Mouse (Mus musculus) liver, postnatal 0 days (tissue): ENCODE data around the gene Rnf13. TPM values are rescaled to one million over a fixed set of nuclear protein-coding genes. Genes with fewer than 3 reads are reported as not detected.
"Not testable (repeated sequence)": the region's sequence is repeated elsewhere in the genome, so short reads cannot be mapped to it uniquely, and the experiment has no call there.

Source experiments
- ATAC-seq: fragments of 200-750 bp; cut with Nextera tagmentation; 2 replicates; pipeline ENCODE4 v1.8.0; 2017; ENCODE audit warnings: mild to moderate bottlenecking, moderate library complexity
- DNase-seq: peaks from one replicate; pipeline ENCODE4 v3.0.0-alpha.2; 2016
- H3K27ac ChIP-seq: fragments of 300-500 bp; sonication (generic); 2 replicates; pipeline ENCODE4 v1.5.1; 2014; ENCODE audit warnings: antibody characterized with exemption, moderate library complexity, mild to moderate bottlenecking, low read depth
- H3K27me3 ChIP-seq: fragments of 300-500 bp; sonication (generic); 2 replicates; pipeline ENCODE4 v1.6.1; 2014; ENCODE audit warnings: low read length, control low read depth, mixed read lengths; ENCODE audit not compliant: insufficient read depth
- H3K36me3 ChIP-seq: fragments of 300-500 bp; sonication (generic); replicated peaks from 2 replicates; pipeline ENCODE4 v1.6.1; 2014; ENCODE audit warnings: mild to moderate bottlenecking, control low read depth, low read length, moderate library complexity, mixed read lengths; ENCODE audit not compliant: insufficient read depth
- H3K4me1 ChIP-seq: fragments of 300-500 bp; sonication (generic); 2 replicates; pipeline ENCODE4 v1.6.1; 2014; ENCODE audit warnings: antibody characterized with exemption, mild to moderate bottlenecking, control low read depth; ENCODE audit not compliant: insufficient read depth
- H3K4me2 ChIP-seq: fragments of 300-500 bp; sonication (generic); 2 replicates; pipeline ENCODE4 v1.6.1; 2014; ENCODE audit warnings: low read depth, mild to moderate bottlenecking, low read length, moderate library complexity, mixed read lengths
- H3K4me3 ChIP-seq: fragments of 300-500 bp; sonication (generic); 2 replicates; pipeline ENCODE4 v1.5.1; 2014; ENCODE audit warnings: low read depth, low read length
- H3K9ac ChIP-seq: fragments of 300-500 bp; sonication (generic); replicated peaks from 2 replicates; pipeline ENCODE4 v1.6.1; 2014; ENCODE audit warnings: mild to moderate bottlenecking, moderate library complexity
- H3K9me3 ChIP-seq: fragments of 300-500 bp; sonication (generic); 2 replicates; pipeline ENCODE4 v1.6.1; 2016; ENCODE audit warnings: mild to moderate bottlenecking, control low read depth, low read length, mixed read lengths
- CTCF ChIP-seq: sonication (generic); IDR thresholded peaks from 2 replicates; pipeline ENCODE4 v1.5.1; 2016; ENCODE audit warnings: antibody characterized with exemption, low read depth
- EP300 ChIP-seq: IDR thresholded peaks from 2 replicates; pipeline ENCODE4 v1.6.1; 2016; ENCODE audit warnings: antibody characterized with exemption, low read depth, mild to moderate bottlenecking
- WGBS: fragments of 180-500 bp; shearing (Covaris S2); extraction: QIAGEN DNeasy Blood & Tissue Kit; methylation state at CpG from one replicate; pipeline ENCODE4 v1.1.7; 2014; ENCODE audit not compliant: insufficient replicate concordance; 5-methylcytosine and 5-hydroxymethylcytosine counted together
- polyA plus RNA-seq: library from polyadenylated mRNA; unstranded; fragments of >200 nt; fragmentation: Nextera tagmentation; extraction: Ambion mirVana; gene quantifications from 2 replicates; pipeline ENCODE4 v1.2.1, GENCODE M21; 2015

Rnf13 gene
- polyA plus RNA-seq, 1 experiment from 2014 or later, result 112 TPM

- Histone ChIP-seq H3K27me3 (no peaks in the 10 kb centered on the region), H3K4me2 (no peak overlapping the region), H3K9ac (no peak overlapping the region), H3K27ac (no peak overlapping the region), H3K36me3 (no peaks in the 10 kb centered on the region), H3K9me3 (no peaks in the 10 kb centered on the region), H3K4me3 (no peak overlapping the region), H3K4me1 (0 out of 2 replicates have a peak, but pooled peaks cover 3% of the 10 kb centered on the region)
- no peak for ATAC-seq
- no peak for TF ChIP-seq CTCF
- TF ChIP-seq EP300, result no peak
- WGBS, result 79% methylated on average over 7 of the region's 7 CpGs
- no peak for DNase-seq
Measured at GRCm38 (mm10) chr3:57789005-57789962, 53.4 kb downstream of the Rnf13 start.

- Histone ChIP-seq H3K4me2 (no peak overlapping the region), H3K27ac (no peak overlapping the region), H3K9me3 (no peaks in the 10 kb centered on the region), H3K4me3 (no peak overlapping the region), H3K36me3 (no peaks in the 10 kb centered on the region), H3K27me3 (no peaks in the 10 kb centered on the region), H3K9ac (no peak overlapping the region), H3K4me1 (0 out of 2 replicates have a peak, but pooled peaks cover 3% of the 10 kb centered on the region)
- ATAC-seq (no peak), DNase-seq (no peak)
- WGBS, result 74% methylated on average over 3 of the region's 3 CpGs
- TF ChIP-seq CTCF, result no peak
- TF ChIP-seq EP300, result no peak
Measured at GRCm38 (mm10) chr3:57791104-57791503, 55.2 kb downstream of the Rnf13 start.

- not testable (repeated sequence) for H3K36me3 ChIP-seq, ATAC-seq, H3K27me3 ChIP-seq, H3K9ac ChIP-seq, H3K4me2 ChIP-seq, H3K4me3 ChIP-seq, DNase-seq, H3K9me3 ChIP-seq, H3K4me1 ChIP-seq, H3K27ac ChIP-seq
- 77% methylated on average over 6 of the region's 6 CpGs for WGBS
Measured at GRCm38 (mm10) chr3:57795071-57795470, 59.2 kb downstream of the Rnf13 start.

GRCm38 (mm10) chr3:57815447-57815846 lies 79.6 kb downstream of the Rnf13 start:
- no peak for ATAC-seq
- 81% methylated on average over 6 of the region's 6 CpGs for WGBS

GRCm38 (mm10) chr3:57825866-57826265 lies 90.0 kb downstream of the Rnf13 start:
- TF ChIP-seq CTCF, result no peak
- DNase-seq (no peak), ATAC-seq (no peak)
- Histone ChIP-seq H3K27me3 (no peaks in the 10 kb centered on the region), H3K4me3 (no peak overlapping the region), H3K9me3 (no peaks in the 10 kb centered on the region), H3K36me3 (peaks cover 25% of the 10 kb centered on the region), H3K27ac (no peak overlapping the region), H3K4me2 (no peak overlapping the region), H3K9ac (no peak overlapping the region), H3K4me1 (0 out of 2 replicates have a peak, but pooled peaks cover 2% of the 10 kb centered on the region)
- 90% methylated on average over 3 of the region's 3 CpGs for WGBS

More at GRCm38 (mm10) chr3:57815447-57815846, 79.6 kb downstream of the Rnf13 start:
- Histone ChIP-seq H3K36me3 (peaks cover 3% of the 10 kb centered on the region; the same call in 1 of the 2 replicates), H3K4me1 (no peaks in the 10 kb centered on the region), H3K4me2 (no peak overlapping the region), H3K9me3 (no peaks in the 10 kb centered on the region), H3K4me3 (no peak overlapping the region), H3K27ac (no peak overlapping the region), H3K27me3 (no peaks in the 10 kb centered on the region), H3K9ac (no peak overlapping the region)
- TF ChIP-seq CTCF (peak; percentile 50), EP300 (no peak)
- no peak for DNase-seq

- no peak for TF ChIP-seq CTCF
- TF ChIP-seq EP300, result no peak
- no peak for DNase-seq
- WGBS, result 72% methylated on average over 11 of the region's 11 CpGs
Measured at GRCm38 (mm10) chr3:57833585-57833984, 97.7 kb downstream of the Rnf13 start.

More at GRCm38 (mm10) chr3:57833585-57833984, 97.7 kb downstream of the Rnf13 start:
- Histone ChIP-seq H3K9me3 (no peaks in the 10 kb centered on the region), H3K4me2 (no peak overlapping the region), H3K36me3 (peaks cover 20% of the 10 kb centered on the region), H3K27ac (no peak overlapping the region), H3K4me1 (no peaks in the 10 kb centered on the region), H3K9ac (no peak overlapping the region), H3K27me3 (no peaks in the 10 kb centered on the region), H3K4me3 (no peak overlapping the region)
- no peak for ATAC-seq
